Mouse (Mus musculus) cerebellum, postnatal 4 days (tissue): ENCODE results near the gene Adamtsl4.

Source experiments
- DNase-seq, 2 experiments: peaks; one replicate each; pipeline ENCODE4 v3.0.0; 2022; ENCODE audit warnings: low spot score in 2 of 2, mixed read lengths in 1 of 2

The Adamtsl4 gene

DNA sequence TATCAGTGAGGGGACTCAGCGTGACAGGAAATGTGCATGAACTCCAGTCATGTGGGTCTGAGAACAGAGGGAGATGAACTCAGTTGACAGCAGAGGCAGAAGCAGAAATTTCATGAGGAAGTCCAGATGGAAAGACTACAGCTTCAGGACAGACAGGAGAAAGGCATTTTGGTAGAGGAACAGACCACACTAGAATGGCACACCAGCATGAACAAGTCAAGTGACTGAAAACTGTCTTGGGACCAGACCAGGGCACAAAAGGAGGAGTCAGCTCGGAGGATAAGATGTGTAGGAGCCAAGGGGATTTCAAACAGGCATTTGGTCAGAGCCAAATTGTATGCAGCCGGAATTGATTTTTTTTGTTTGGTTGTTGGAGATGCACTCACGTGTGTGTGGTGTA, 52.1 kb downstream of the Adamtsl4 start:
- DNase-seq, result no peak

DNA sequence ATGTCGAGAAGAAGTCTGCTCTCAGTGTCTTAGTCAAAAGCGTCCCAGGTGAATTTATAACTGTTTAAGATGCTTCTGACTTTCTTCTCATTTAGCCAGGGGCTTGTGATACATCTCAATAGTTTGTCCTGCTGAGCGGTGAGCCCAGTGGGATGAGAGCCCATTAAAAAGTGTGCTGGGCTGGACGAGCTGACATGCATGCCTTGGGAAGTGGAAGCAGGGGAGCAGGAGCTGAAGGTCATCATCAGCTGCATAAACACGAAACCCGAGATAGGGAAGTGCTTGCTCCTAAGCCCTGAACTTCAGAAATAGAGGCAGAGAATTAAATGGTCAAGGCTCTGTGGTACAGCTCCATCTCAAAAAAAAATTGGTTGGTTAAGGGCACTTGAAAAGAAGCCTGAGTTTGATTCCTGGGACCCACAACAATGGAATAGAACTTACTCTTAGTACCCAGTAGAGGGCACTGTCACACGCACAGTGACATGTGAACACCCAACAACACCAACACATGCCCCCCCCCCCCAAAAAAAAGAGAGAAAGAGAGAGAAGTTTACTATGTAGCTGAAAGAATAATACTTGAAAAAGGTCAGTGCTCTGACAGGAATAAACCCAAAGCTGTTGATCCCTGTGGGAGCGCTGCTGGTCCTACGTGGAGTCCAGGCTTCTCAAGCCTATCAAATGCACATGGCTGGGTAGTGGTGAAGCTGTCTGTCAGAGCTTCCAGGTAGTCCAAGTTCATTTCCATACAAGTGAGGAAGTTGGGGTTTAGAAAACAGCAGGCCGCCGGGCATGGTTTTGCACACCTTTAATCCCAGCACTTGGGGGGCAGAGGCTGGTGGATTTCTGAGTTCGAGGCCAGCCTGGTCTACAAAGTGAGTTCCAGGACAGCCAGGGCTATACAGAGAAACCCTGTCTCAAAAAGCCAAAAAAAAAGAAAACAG, 54.8 kb downstream of the Adamtsl4 start:
- no peak for DNase-seq

DNA sequence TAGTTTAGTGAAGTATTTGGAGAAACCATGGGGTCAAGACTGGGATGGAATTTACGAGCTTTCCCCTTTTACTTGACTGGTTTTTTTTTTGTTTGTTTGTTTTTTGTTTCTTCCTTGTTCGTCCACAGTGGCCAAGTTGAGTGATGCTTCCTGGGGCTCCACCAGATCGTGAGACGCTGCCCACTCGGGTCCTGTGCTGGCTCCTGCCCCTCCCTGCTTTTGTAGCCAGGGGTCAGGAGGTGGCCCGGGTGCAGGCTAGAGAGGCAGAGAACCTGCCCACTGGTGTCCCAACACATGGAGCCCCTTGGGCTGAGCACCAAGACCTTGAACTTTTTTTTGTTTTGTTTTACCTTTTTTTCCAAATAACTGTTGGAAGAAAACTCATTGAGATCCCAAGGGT, 56.4 kb downstream of the Adamtsl4 start:
- DNase-seq, result no peak

DNA sequence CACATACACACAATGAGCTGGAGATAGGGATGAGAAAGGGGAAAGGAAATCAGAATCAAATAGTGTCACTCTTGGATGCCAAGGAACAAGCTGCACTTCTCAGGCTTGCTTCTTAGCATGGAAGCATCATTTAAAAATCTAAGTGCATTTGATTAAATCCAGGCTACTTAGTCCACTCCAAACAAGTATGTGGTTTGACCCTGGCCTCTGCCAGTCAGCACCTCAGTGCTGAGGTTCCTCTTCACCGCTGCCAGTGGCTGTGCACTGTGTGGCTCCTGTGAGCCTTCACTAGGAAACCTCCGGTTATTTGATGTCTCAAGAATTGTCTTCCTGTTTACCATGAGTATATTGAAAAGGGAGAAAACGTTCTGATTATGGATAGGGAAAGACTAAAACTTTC, 56.9 kb downstream of the Adamtsl4 start:
- no peak for DNase-seq

DNA sequence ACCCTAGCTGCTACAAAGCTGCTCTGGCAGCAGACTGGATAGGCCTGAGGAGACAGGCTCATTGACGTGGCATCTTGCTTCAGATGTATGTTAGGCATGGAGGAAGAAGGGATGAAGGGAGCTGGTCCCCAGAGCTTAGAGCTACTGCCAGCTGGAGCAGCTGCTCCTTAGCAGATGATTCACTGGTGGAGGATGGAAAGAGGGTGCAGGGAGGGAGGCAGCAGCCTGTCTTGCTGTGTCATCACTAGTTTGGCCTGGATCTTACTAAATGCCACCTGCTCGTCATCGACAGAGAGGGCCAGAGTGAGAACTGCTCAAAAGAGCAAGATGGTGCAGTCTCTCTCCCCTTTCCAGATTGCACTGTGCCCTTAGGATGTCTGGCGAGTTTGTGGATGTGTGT, 58.0 kb downstream of the Adamtsl4 start:
- DNase-seq, result no peak

DNA sequence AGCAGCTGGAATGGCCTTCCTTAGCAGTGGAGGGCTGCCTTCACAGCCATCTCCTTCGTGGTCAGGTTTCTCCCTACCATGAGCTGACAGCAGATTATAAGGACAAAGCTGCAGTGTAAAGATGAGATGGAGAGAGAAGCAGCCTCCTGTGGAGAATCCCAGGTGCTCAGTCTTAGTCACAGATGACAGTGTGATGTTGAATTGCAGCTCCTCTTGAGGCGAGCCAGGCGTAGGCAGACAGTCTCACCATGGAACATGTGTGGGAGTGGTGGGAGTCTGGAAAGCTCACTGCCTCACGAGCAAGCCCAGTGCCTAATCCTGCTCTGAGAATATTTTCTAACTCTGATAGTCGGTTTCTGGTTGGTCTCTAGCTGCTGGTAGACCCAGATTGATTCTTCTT, 60.0 kb downstream of the Adamtsl4 start:
- no peak for DNase-seq
